Mouse (Mus musculus) leukemia stem cell, adult 10-12 weeks (primary cell): ENCODE measurements around the gene Zcchc9. TPM values are rescaled to one million over a fixed set of nuclear protein-coding genes. Genes with fewer than 3 reads are reported as not detected.

Experiments used
- polyA plus RNA-seq: library from polyadenylated mRNA; stranded (reverse); fragments of >175 nt; gene quantifications from 2 replicates; pipeline ENCODE4 v1.2.3, GENCODE M21; 2012; ENCODE audit warnings: low replicate concordance

The Zcchc9 gene
- 0.57 and 1.8 TPM in 2 replicates for polyA plus RNA-seq

GRCm38 (mm10) chr13:91807155-91807839 lies at the start of gene Zcchc9:
Gene Zcchc9, minus strand, starts transcription at chr13:91807705.

Other genes with a start within 250 kb of the Zcchc9 start
- not detected in 2 replicates for gene Acot12, start 66.2 kb downstream of the Zcchc9 start, polyA plus RNA-seq
- not detected in 2 replicates for gene Ckmt2, start 69.2 kb upstream of the Zcchc9 start, polyA plus RNA-seq